In the genomic region with DNA sequence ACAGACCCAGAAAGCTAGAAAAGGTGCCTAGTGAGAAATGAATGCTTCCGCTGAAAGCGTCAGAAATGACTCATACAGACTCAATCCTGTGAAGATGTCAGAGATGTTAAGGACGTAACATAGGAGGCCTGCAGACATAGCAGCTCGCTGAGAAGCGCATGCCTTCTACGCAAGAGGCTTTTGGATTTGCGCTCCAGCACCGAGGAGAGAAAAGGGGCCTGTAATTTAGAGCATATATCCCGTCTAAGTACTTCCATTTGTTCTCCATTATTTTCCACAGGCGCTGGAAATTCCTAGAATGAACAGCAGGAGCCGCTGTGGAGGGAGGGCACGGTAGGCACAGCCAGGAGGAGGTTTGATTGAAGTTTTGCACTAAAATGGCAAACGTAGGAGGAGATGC, we compare ENCODE assay signal across 8 mouse cellular contexts. TPM values are rescaled to one million over a fixed set of nuclear protein-coding genes. Genes with fewer than 3 reads are reported as not detected.
DNase-seq lines count a peak whose midpoint lies in the region; ATAC-seq and TF ChIP-seq lines count a peak whose summit lies in the region.

No protein-coding gene starts in this region.

- TF ChIP-seq EP300 in ES-Bruce4 (IDR thresholded peaks at IDR 0.05; ENCODE audit: insufficient read depth, low read depth, low read length) = no peak
- no peak for TF ChIP-seq EP300 in liver, embryonic 14.5 days (IDR thresholded peaks at IDR 0.05; ENCODE audit: low read depth)

- no peaks in the 10 kb centered on the region; the same call in 1 of the 2 replicates for H3K27me3 ChIP-seq in ES-Bruce4 (ENCODE audit: control insufficient read depth, insufficient read depth, low read length, poor library complexity, severe bottlenecking)
- no peaks in the 10 kb centered on the region for H3K27me3 ChIP-seq in forebrain, embryonic 11.5 days (ENCODE audit: control insufficient read depth, insufficient read depth, low read length)
- H3K27me3 ChIP-seq in heart, embryonic 16.5 days (ENCODE audit: control insufficient read depth, insufficient read depth, low read length) = no peaks in the 10 kb centered on the region
- no peaks in the 10 kb centered on the region for H3K27me3 ChIP-seq in liver, embryonic 14.5 days (ENCODE audit: control insufficient read depth, insufficient read depth, low read length)
- H3K27me3 ChIP-seq in neural tube, embryonic 11.5 days (ENCODE audit: control insufficient read depth, insufficient read depth, low read length) = no peaks in the 10 kb centered on the region
- H3K27me3 ChIP-seq in testis, adult 2 months (ENCODE audit: control insufficient read depth, insufficient read depth, low read length) = no peaks in the 10 kb centered on the region

- no peaks in the 10 kb centered on the region for H3K9me3 ChIP-seq in ES-Bruce4 (replicated peaks; ENCODE audit: control insufficient read depth, insufficient read depth, low read length, poor library complexity, severe bottlenecking)
- H3K9me3 ChIP-seq in forebrain, embryonic 11.5 days (ENCODE audit: control insufficient read depth, low read length) = no peaks in the 10 kb centered on the region
- H3K9me3 ChIP-seq in heart, embryonic 16.5 days (replicated peaks; ENCODE audit: control insufficient read depth, low read length) = no peaks in the 10 kb centered on the region
- H3K9me3 ChIP-seq in liver, embryonic 14.5 days (ENCODE audit: control insufficient read depth, low read length) = no peaks in the 10 kb centered on the region
- H3K9me3 ChIP-seq in neural tube, embryonic 11.5 days (ENCODE audit: control insufficient read depth, low read length) = no peaks in the 10 kb centered on the region

- H3K4me1 ChIP-seq in ES-Bruce4 (ENCODE audit: control insufficient read depth, insufficient read depth, low read length) = no peaks in the 10 kb centered on the region
- no peaks in the 10 kb centered on the region; the same call in 1 of the 2 replicates for H3K4me1 ChIP-seq in forebrain, embryonic 11.5 days (replicated peaks; ENCODE audit: control insufficient read depth, insufficient read depth, low read length)
- H3K4me1 ChIP-seq in heart, embryonic 16.5 days (ENCODE audit: control insufficient read depth, insufficient read depth, low read length) = peaks cover 9% of the 10 kb centered on the region
- peaks cover 3 to 9% of the 10 kb centered on the region in 2 experiments; a peak in 3 of 4 replicates for H3K4me1 ChIP-seq in liver, embryonic 14.5 days (replicated peaks; ENCODE audit: control insufficient read depth in 2 of 2, insufficient read depth in 2 of 2, low read length in 1 of 2)
- H3K4me1 ChIP-seq in neural tube, embryonic 11.5 days (ENCODE audit: control insufficient read depth, insufficient read depth, low read length) = peaks cover 5% of the 10 kb centered on the region; the same call in 1 of the 2 replicates
- H3K4me1 ChIP-seq in testis, adult 2 months (ENCODE audit: control insufficient read depth, insufficient read depth, low read length) = peaks cover 3% of the 10 kb centered on the region

- WGBS in forebrain, embryonic 11.5 days = 11% methylated on average over 13 of the region's 13 CpGs
- 13% methylated on average over 13 of the region's 13 CpGs for WGBS in heart, embryonic 16.5 days
- WGBS in liver, embryonic 14.5 days (ENCODE audit: insufficient replicate concordance) = 20% methylated on average over 13 of the region's 13 CpGs
- WGBS in neural tube, embryonic 11.5 days = 12% methylated on average over 13 of the region's 13 CpGs

- H3K27ac ChIP-seq in ES-Bruce4 (ENCODE audit: insufficient read depth, low read length) = no peak overlapping the region
- H3K27ac ChIP-seq in forebrain, embryonic 11.5 days (ENCODE audit: low read depth, low read length) = no peak overlapping the region
- no peak overlapping the region for H3K27ac ChIP-seq in heart, embryonic 16.5 days (ENCODE audit: low read length)
- no peak overlapping the region for H3K27ac ChIP-seq in liver, embryonic 14.5 days
- no peak overlapping the region for H3K27ac ChIP-seq in neural tube, embryonic 11.5 days (ENCODE audit: low read depth, low read length)
- H3K27ac ChIP-seq in testis, adult 2 months (ENCODE audit: control insufficient read depth, insufficient read depth, low read depth, low read length) = no peak overlapping the region

- H3K4me2 ChIP-seq in forebrain, embryonic 11.5 days (ENCODE audit: low read depth, low read length, severe bottlenecking) = peak overlapping the region; percentile 40; the same call in 1 of the 2 replicates
- peak overlapping the region; percentile 74 for H3K4me2 ChIP-seq in heart, embryonic 16.5 days (ENCODE audit: low read depth, low read length)
- peak overlapping the region; percentile 66 for H3K4me2 ChIP-seq in liver, embryonic 14.5 days (ENCODE audit: low read depth)
- H3K4me2 ChIP-seq in neural tube, embryonic 11.5 days (ENCODE audit: low read depth) = peak overlapping the region; percentile 39

- ATAC-seq in forebrain, embryonic 11.5 days (replicated peaks; ENCODE audit: low FRiP score) = no peak; the same call in 1 of the 2 replicates
- no peak for ATAC-seq in heart, embryonic 16.5 days (replicated peaks; ENCODE audit: extremely low read depth, insufficient read depth, low FRiP score)
- ATAC-seq in liver, embryonic 14.5 days (ENCODE audit: insufficient read depth) = no peak
- ATAC-seq in neural tube, embryonic 11.5 days (ENCODE audit: insufficient read depth, low FRiP score, low TSS enrichment) = no peak

- no peak for TF ChIP-seq POLR2A in ES-Bruce4 (IDR thresholded peaks at IDR 0.05; ENCODE audit: insufficient read depth, low read length)
- no peak for TF ChIP-seq POLR2A in testis, adult 2 months (IDR thresholded peaks at IDR 0.05; ENCODE audit: control insufficient read depth, low read depth, low read length)

- peak overlapping the region; percentile 54; the same call in 1 of the 2 replicates for H3K9ac ChIP-seq in ES-Bruce4 (ENCODE audit: low read depth, poor library complexity, severe bottlenecking)
- peak overlapping the region; percentile 39; the same call in 1 of the 2 replicates for H3K9ac ChIP-seq in forebrain, embryonic 11.5 days (ENCODE audit: low read length)
- H3K9ac ChIP-seq in heart, embryonic 16.5 days (ENCODE audit: low read length) = peak overlapping the region; percentile 46
- H3K9ac ChIP-seq in liver, embryonic 14.5 days (replicated peaks) = peak overlapping the region; percentile 34; the same call in 1 of the 2 replicates
- H3K9ac ChIP-seq in neural tube, embryonic 11.5 days (ENCODE audit: low read length) = peak overlapping the region; percentile 1; the same call in 1 of the 2 replicates

- no peaks in the 10 kb centered on the region for H3K36me3 ChIP-seq in ES-Bruce4 (ENCODE audit: control insufficient read depth, insufficient read depth, low read length, poor library complexity, severe bottlenecking)
- H3K36me3 ChIP-seq in forebrain, embryonic 11.5 days (ENCODE audit: control insufficient read depth, insufficient read depth, low read length) = no peaks in the 10 kb centered on the region
- no peaks in the 10 kb centered on the region for H3K36me3 ChIP-seq in heart, embryonic 16.5 days (ENCODE audit: control insufficient read depth, insufficient read depth)
- no peaks in the 10 kb centered on the region for H3K36me3 ChIP-seq in liver, embryonic 14.5 days (replicated peaks; ENCODE audit: control insufficient read depth, insufficient read depth, low read depth)
- H3K36me3 ChIP-seq in neural tube, embryonic 11.5 days (ENCODE audit: control insufficient read depth, insufficient read depth, low read length) = no peaks in the 10 kb centered on the region
- H3K36me3 ChIP-seq in testis, adult 2 months (ENCODE audit: control insufficient read depth, insufficient read depth, low read length) = no peaks in the 10 kb centered on the region

- peak; percentile 68 for TF ChIP-seq CTCF in ES-Bruce4 (IDR thresholded peaks at IDR 0.05; ENCODE audit: low read depth, low read length)
- TF ChIP-seq CTCF in liver, embryonic 14.5 days (IDR thresholded peaks at IDR 0.05; ENCODE audit: low read depth) = peak; percentile 89
- TF ChIP-seq CTCF in testis, adult 2 months (IDR thresholded peaks at IDR 0.05; ENCODE audit: control insufficient read depth, insufficient read depth, insufficient replicate concordance, low read depth, low read length) = peak; percentile 57; the same call in 1 of the 2 replicates

- peak; percentile 51 for DNase-seq in c-Kit-positive CD71-negative TER-119-negative erythroid progenitor cells, embryonic 14.5 days (ENCODE audit: low read depth)
- DNase-seq in forebrain, embryonic 11.5 days (ENCODE audit: low spot score) = peak; percentile 87
- DNase-seq in kidney, postnatal 25 days = peak; percentile 62 to 76
- peak in 2 of 3 experiments; percentile 47 to 74 for DNase-seq in liver, embryonic 14.5 days (ENCODE audit: low read depth in 3 of 3, low spot score in 3 of 3)
- DNase-seq in neural tube, embryonic 11.5 days (ENCODE audit: low spot score) = peak; percentile 81

- peak overlapping the region; percentile 61 for H3K4me3 ChIP-seq in ES-Bruce4 (ENCODE audit: low read depth, low read length)
- peak overlapping the region; percentile 50 for H3K4me3 ChIP-seq in forebrain, embryonic 11.5 days (ENCODE audit: low read depth, low read length)
- peak overlapping the region; percentile 44 for H3K4me3 ChIP-seq in heart, embryonic 16.5 days (ENCODE audit: low read length)
- H3K4me3 ChIP-seq in liver, embryonic 14.5 days (ENCODE audit: insufficient read depth in 1 of 2, low read depth in 2 of 2, low read length in 2 of 2) = peak overlapping the region; percentile 18 to 63; a peak in 3 of 4 replicates
- peak overlapping the region; percentile 47; the same call in 1 of the 2 replicates for H3K4me3 ChIP-seq in neural tube, embryonic 11.5 days (ENCODE audit: low read depth, low read length)
- peak overlapping the region; percentile 16 for H3K4me3 ChIP-seq in testis, adult 2 months (ENCODE audit: control insufficient read depth, low read depth, low read length)

RNA-seq across cellular contexts. Expression of a gene that starts 5.8 kb away (rescaled TPM):
- 19.3 and 21.1 TPM in 2 replicates for polyA plus RNA-seq in ES-Bruce4 (2011; ENCODE audit: insufficient read depth, insufficient read length, low read depth, missing spikeins)
- polyA plus RNA-seq in forebrain, embryonic 11.5 days (2014; fragmentation: Nextera tagmentation; extraction: Ambion mirVana) = 17.4 and 20.0 TPM in 2 replicates
- 15.0 and 16.6 TPM in 2 replicates for polyA plus RNA-seq in heart, embryonic 16.5 days (2015; fragmentation: Nextera tagmentation; extraction: Ambion mirVana)
- 18.7 and 19.8 TPM in 2 replicates for polyA plus RNA-seq in liver, embryonic 14.5 days (2012; rRNA removed)
- polyA plus RNA-seq in liver, embryonic 14.5 days (2014; fragmentation: Nextera tagmentation; extraction: Ambion mirVana) = 5.0 and 6.7 TPM in 2 replicates
- polyA plus RNA-seq in neural tube, embryonic 11.5 days (2014; fragmentation: Nextera tagmentation; extraction: Ambion mirVana) = 15.0 and 17.1 TPM in 2 replicates
- 11.2 and 14.0 TPM in 2 replicates for polyA plus RNA-seq in testis, adult 2 months (2012; rRNA removed)

RNA-seq across cellular contexts. Expression of a gene that starts 26.5 kb away (rescaled TPM):
- polyA plus RNA-seq in ES-Bruce4 (2011; ENCODE audit: insufficient read depth, insufficient read length, low read depth, missing spikeins) = not detected in 2 replicates
- polyA plus RNA-seq in forebrain, embryonic 11.5 days (2014; fragmentation: Nextera tagmentation; extraction: Ambion mirVana) = 0.08 TPM in 1 of 2 replicates, not detected in the other
- 0.08 TPM in 1 of 2 replicates, not detected in the other for polyA plus RNA-seq in heart, embryonic 16.5 days (2015; fragmentation: Nextera tagmentation; extraction: Ambion mirVana)
- polyA plus RNA-seq in liver, embryonic 14.5 days (2012; rRNA removed) = 0.61 and 0.78 TPM in 2 replicates
- polyA plus RNA-seq in liver, embryonic 14.5 days (2014; fragmentation: Nextera tagmentation; extraction: Ambion mirVana) = 0.99 and 1.0 TPM in 2 replicates
- not detected in 2 replicates for polyA plus RNA-seq in neural tube, embryonic 11.5 days (2014; fragmentation: Nextera tagmentation; extraction: Ambion mirVana)
- polyA plus RNA-seq in testis, adult 2 months (2012; rRNA removed) = 0.13 and 0.75 TPM in 2 replicates

RNA-seq across cellular contexts. Expression of a gene that starts 29.1 kb away (rescaled TPM):
- polyA plus RNA-seq in ES-Bruce4 (2011; ENCODE audit: insufficient read depth, insufficient read length, low read depth, missing spikeins) = 8.3 and 9.0 TPM in 2 replicates
- polyA plus RNA-seq in forebrain, embryonic 11.5 days (2014; fragmentation: Nextera tagmentation; extraction: Ambion mirVana) = 30.6 and 33.2 TPM in 2 replicates
- 38.8 and 40.5 TPM in 2 replicates for polyA plus RNA-seq in heart, embryonic 16.5 days (2015; fragmentation: Nextera tagmentation; extraction: Ambion mirVana)
- polyA plus RNA-seq in liver, embryonic 14.5 days (2012; rRNA removed) = 20.3 and 22.2 TPM in 2 replicates
- 39.1 and 48.6 TPM in 2 replicates for polyA plus RNA-seq in liver, embryonic 14.5 days (2014; fragmentation: Nextera tagmentation; extraction: Ambion mirVana)
- 25.5 and 27.7 TPM in 2 replicates for polyA plus RNA-seq in neural tube, embryonic 11.5 days (2014; fragmentation: Nextera tagmentation; extraction: Ambion mirVana)
- polyA plus RNA-seq in testis, adult 2 months (2012; rRNA removed) = 43.7 and 48.9 TPM in 2 replicates

RNA-seq across cellular contexts. Expression of a gene that starts 29.5 kb away (rescaled TPM):
- 33.6 and 41.4 TPM in 2 replicates for polyA plus RNA-seq in ES-Bruce4 (2011; ENCODE audit: insufficient read depth, insufficient read length, low read depth, missing spikeins)
- polyA plus RNA-seq in forebrain, embryonic 11.5 days (2014; fragmentation: Nextera tagmentation; extraction: Ambion mirVana) = 36.7 and 41.0 TPM in 2 replicates
- polyA plus RNA-seq in heart, embryonic 16.5 days (2015; fragmentation: Nextera tagmentation; extraction: Ambion mirVana) = 32.0 and 32.5 TPM in 2 replicates
- 9.0 and 9.1 TPM in 2 replicates for polyA plus RNA-seq in liver, embryonic 14.5 days (2012; rRNA removed)
- polyA plus RNA-seq in liver, embryonic 14.5 days (2014; fragmentation: Nextera tagmentation; extraction: Ambion mirVana) = 9.1 and 12.4 TPM in 2 replicates
- 37.0 and 41.4 TPM in 2 replicates for polyA plus RNA-seq in neural tube, embryonic 11.5 days (2014; fragmentation: Nextera tagmentation; extraction: Ambion mirVana)
- polyA plus RNA-seq in testis, adult 2 months (2012; rRNA removed) = 8.6 and 9.5 TPM in 2 replicates

Comparison
In these comparisons a context has a peak if more than half of its experiments do, and no peak if none do; other contexts are left out.
1. H3K9ac ChIP-seq: peak in every context shown above with its lines; median percentile 54 in ES-Bruce4; 46 in heart, embryonic 16.5 days; 39 in forebrain, embryonic 11.5 days; 34 in liver, embryonic 14.5 days; 1 in neural tube, embryonic 11.5 days.